Mouse (Mus musculus) kidney, postnatal 0 days (tissue): Measurements from ENCODE around the gene Sf3b1. TPM values are rescaled to one million over a fixed set of nuclear protein-coding genes. Genes with fewer than 3 reads are reported as not detected.
"Not testable (repeated sequence)": the region's sequence is repeated elsewhere in the genome, so short reads cannot be mapped to it uniquely, and the experiment has no call there.

ENCODE experiments used
- ATAC-seq: fragments of 200-750 bp; cut with Nextera tagmentation; replicated peaks from 2 replicates; pipeline ENCODE4 v1.8.0; 2017; ENCODE audit warnings: low read depth, moderate number of reproducible peaks, moderate TSS enrichment, moderate library complexity; ENCODE audit not compliant: low FRiP score
- DNase-seq: peaks from one replicate; pipeline ENCODE4 v3.0.0-alpha.2; 2016; ENCODE audit warnings: low spot score
- H3K27ac ChIP-seq: fragments of 300-500 bp; sonication (generic); 2 replicates; pipeline ENCODE4 v1.5.1; 2014; ENCODE audit warnings: mild to moderate bottlenecking
- H3K27me3 ChIP-seq: fragments of 300-500 bp; sonication (generic); 2 replicates; pipeline ENCODE4 v1.6.1; 2014; ENCODE audit warnings: low read length, mixed read lengths; ENCODE audit not compliant: insufficient read depth
- H3K36me3 ChIP-seq: fragments of 300-500 bp; sonication (generic); 2 replicates; pipeline ENCODE4 v1.6.1; 2014; ENCODE audit warnings: low read length, mixed read lengths; ENCODE audit not compliant: insufficient read depth
- H3K4me1 ChIP-seq: fragments of 300-500 bp; sonication (generic); replicated peaks from 2 replicates; pipeline ENCODE4 v1.6.1; 2014; ENCODE audit warnings: antibody characterized with exemption, low read length, mixed read lengths; ENCODE audit not compliant: insufficient read depth
- H3K4me2 ChIP-seq: fragments of 300-500 bp; sonication (generic); 2 replicates; pipeline ENCODE4 v1.6.1; 2014; ENCODE audit warnings: mild to moderate bottlenecking, low read length, moderate library complexity, mixed read lengths
- H3K4me3 ChIP-seq: fragments of 300-500 bp; sonication (generic); replicated peaks from 2 replicates; pipeline ENCODE4 v1.5.1; 2014; ENCODE audit warnings: low read depth, low read length
- H3K9ac ChIP-seq: fragments of 300-500 bp; sonication (generic); 2 replicates; pipeline ENCODE4 v1.6.1; 2014; ENCODE audit warnings: low read depth, low read length
- H3K9me3 ChIP-seq: fragments of 300-500 bp; sonication (generic); replicated peaks from 2 replicates; pipeline ENCODE4 v1.6.1; 2016; ENCODE audit warnings: low read length, inconsistent platforms, mixed read lengths
- CTCF ChIP-seq: IDR thresholded peaks from 2 replicates; pipeline ENCODE4 v1.5.1; 2016; ENCODE audit warnings: antibody characterized with exemption, low read depth, mild to moderate bottlenecking, moderate library complexity
- WGBS: fragments of 180-500 bp; shearing (Covaris S2); extraction: QIAGEN DNeasy Blood & Tissue Kit; methylation state at CpG from one replicate; pipeline ENCODE4 v1.1.7; 2014; 5-methylcytosine and 5-hydroxymethylcytosine counted together
- polyA plus RNA-seq: library from polyadenylated mRNA; unstranded; fragments of >200 nt; fragmentation: Nextera tagmentation; extraction: Ambion mirVana; gene quantifications from 2 replicates; pipeline ENCODE4 v1.2.1, GENCODE M21; 2015

Gene Sf3b1
- polyA plus RNA-seq, 1 experiment from 2014 or later, result 271 TPM

GRCm38 (mm10) chr1:54965159-54965995, 61.9 kb downstream of the Sf3b1 start:
- H3K4me1 ChIP-seq, result no peaks in the 10 kb centered on the region
- H3K27me3 ChIP-seq, result no peaks in the 10 kb centered on the region
- H3K36me3 ChIP-seq, result no peaks in the 10 kb centered on the region
- WGBS, result 58% methylated on average over 11 of the region's 11 CpGs
- H3K9ac ChIP-seq, result no peak overlapping the region
- H3K4me3 ChIP-seq, result no peak overlapping the region
- no peak overlapping the region for H3K27ac ChIP-seq
- TF ChIP-seq CTCF, result no peak
- no peaks in the 10 kb centered on the region for H3K9me3 ChIP-seq
- DNase-seq (no peak), ATAC-seq (no peak)
- H3K4me2 ChIP-seq, result no peak overlapping the region

GRCm38 (mm10) chr1:54961724-54962123, 65.6 kb downstream of the Sf3b1 start:
- no peak for TF ChIP-seq CTCF
- ATAC-seq (no peak), DNase-seq (no peak)
- Histone ChIP-seq H3K9ac (no peak overlapping the region), H3K27ac (no peak overlapping the region), H3K4me2 (no peak overlapping the region), H3K9me3 (no peaks in the 10 kb centered on the region), H3K36me3 (no peaks in the 10 kb centered on the region), H3K27me3 (no peaks in the 10 kb centered on the region), H3K4me3 (no peak overlapping the region), H3K4me1 (no peaks in the 10 kb centered on the region)
- 62% methylated on average over 9 of the region's 9 CpGs for WGBS

- H3K9ac ChIP-seq, result no peak overlapping the region
- no peak overlapping the region for H3K4me3 ChIP-seq
- no peak for ATAC-seq
- no peaks in the 10 kb centered on the region for H3K4me1 ChIP-seq
- H3K27ac ChIP-seq, result no peak overlapping the region
- H3K27me3 ChIP-seq, result no peaks in the 10 kb centered on the region
- DNase-seq, result no peak
- TF ChIP-seq CTCF, result no peak
- no peaks in the 10 kb centered on the region for H3K36me3 ChIP-seq
- no peaks in the 10 kb centered on the region for H3K9me3 ChIP-seq
- WGBS, result 62% methylated on average over 9 of the region's 9 CpGs
- no peak overlapping the region for H3K4me2 ChIP-seq
Observed at GRCm38 (mm10) chr1:54960613-54961165, 66.6 kb downstream of the Sf3b1 start.

- Histone ChIP-seq H3K9me3 (no peaks in the 10 kb centered on the region), H3K4me1 (no peaks in the 10 kb centered on the region), H3K36me3 (no peaks in the 10 kb centered on the region), H3K4me3 (no peak overlapping the region), H3K27ac (no peak overlapping the region), H3K27me3 (no peaks in the 10 kb centered on the region), H3K4me2 (no peak overlapping the region), H3K9ac (no peak overlapping the region)
- DNase-seq (no peak), ATAC-seq (no peak)
- peak; percentile 47 for TF ChIP-seq CTCF
- 71% methylated on average over 3 of the region's 3 CpGs for WGBS
Observed at GRCm38 (mm10) chr1:54958525-54958924, 68.8 kb downstream of the Sf3b1 start.

- not testable (repeated sequence) for H3K27me3 ChIP-seq, H3K9ac ChIP-seq, H3K4me2 ChIP-seq, H3K27ac ChIP-seq, DNase-seq, H3K9me3 ChIP-seq, ATAC-seq, H3K4me1 ChIP-seq, H3K36me3 ChIP-seq, H3K4me3 ChIP-seq
- WGBS, result 92% methylated on average over 11 of the region's 14 CpGs
Observed at GRCm38 (mm10) chr1:54956995-54957394, 70.3 kb downstream of the Sf3b1 start.

- no peak overlapping the region for H3K4me2 ChIP-seq
- ATAC-seq (no peak), DNase-seq (no peak)
- no peaks in the 10 kb centered on the region for H3K4me1 ChIP-seq
- 82% methylated on average over 4 of the region's 4 CpGs for WGBS
- no peak overlapping the region for H3K4me3 ChIP-seq
- no peak for TF ChIP-seq CTCF
- H3K27me3 ChIP-seq, result no peaks in the 10 kb centered on the region
- no peak overlapping the region for H3K9ac ChIP-seq
- H3K9me3 ChIP-seq, result no peaks in the 10 kb centered on the region
- H3K36me3 ChIP-seq, result no peaks in the 10 kb centered on the region
- H3K27ac ChIP-seq, result no peak overlapping the region
Observed at GRCm38 (mm10) chr1:54954856-54955255, 72.4 kb downstream of the Sf3b1 start.
